Mouse (Mus musculus): Measurements from ENCODE around the gene Strn3.

GRCm38 (mm10) chr12:51701723-51702122 is 10.0 kb upstream of the Strn3 start:
- TF ChIP-seq CTCF (IDR thresholded peaks at IDR 0.05; ENCODE audit: insufficient read depth, low read depth, low read length) (no peak), POLR2A (IDR thresholded peaks at IDR 0.05; ENCODE audit: insufficient read depth, low read depth, low read length) (no peak)

All from olfactory bulb, adult 2 months (tissue).